Mouse (Mus musculus) embryonic fibroblast, embryonic 13.5 days (primary cell): ENCODE measurements around the gene Apod. TPM values are rescaled to one million over a fixed set of nuclear protein-coding genes. Genes with fewer than 3 reads are reported as not detected.
"Not testable (repeated sequence)": the region's sequence is repeated elsewhere in the genome, so short reads cannot be mapped to it uniquely, and the experiment has no call there.

ENCODE experiments used
- H3K27ac ChIP-seq: 2 replicates; pipeline ENCODE4 v1.5.1; 2012; ENCODE audit warnings: low read length, control low read depth, inconsistent platforms; ENCODE audit not compliant: insufficient read depth
- H3K4me1 ChIP-seq: 2 replicates; pipeline ENCODE4 v1.6.1; 2011; ENCODE audit warnings: low read length; ENCODE audit not compliant: control insufficient read depth, insufficient read depth
- H3K4me3 ChIP-seq: 2 replicates; pipeline ENCODE4 v1.5.1; 2011; ENCODE audit warnings: mild to moderate bottlenecking, control low read depth, low read length; ENCODE audit not compliant: insufficient read depth
- CTCF ChIP-seq: IDR thresholded peaks from 2 replicates; pipeline ENCODE4 v1.5.1; 2011; ENCODE audit warnings: mild to moderate bottlenecking, control low read depth, low read length, moderate library complexity, borderline replicate concordance; ENCODE audit not compliant: insufficient read depth
- POLR2A ChIP-seq: IDR thresholded peaks from 2 replicates; pipeline ENCODE4 v1.6.1; 2011; ENCODE audit warnings: low read depth, mild to moderate bottlenecking, control low read depth, low read length, moderate library complexity
- polyA plus RNA-seq: library from polyadenylated mRNA; stranded (reverse); fragments of >200 nt; gene quantifications from 2 replicates; pipeline ENCODE4 v1.2.4, GENCODE M21; 2011; ENCODE audit warnings: low read depth; ENCODE audit not compliant: missing spikeins, insufficient read length

Apod gene
- polyA plus RNA-seq, 1 experiment: 34.4 TPM

- H3K27ac ChIP-seq: no peak overlapping the region
- no peak overlapping the region for H3K4me3 ChIP-seq
- TF ChIP-seq POLR2A: no peak
- TF ChIP-seq CTCF: no peak
- H3K4me1 ChIP-seq: no peaks in the 10 kb centered on the region
Observed at GRCm38 (mm10) chr16:31325120-31325519, 10.5 kb upstream of the Apod start.

- no peak overlapping the region for H3K4me3 ChIP-seq
- no peaks in the 10 kb centered on the region for H3K4me1 ChIP-seq
- TF ChIP-seq POLR2A (no peak), CTCF (no peak)
- H3K27ac ChIP-seq: no peak overlapping the region
Observed at GRCm38 (mm10) chr16:31321501-31321900, 6.9 kb upstream of the Apod start.

- TF ChIP-seq POLR2A (no peak), CTCF (no peak)
- H3K4me3 ChIP-seq: no peak overlapping the region
- H3K4me1 ChIP-seq: no peaks in the 10 kb centered on the region
- no peak overlapping the region for H3K27ac ChIP-seq
Observed at GRCm38 (mm10) chr16:31320954-31321353, 6.3 kb upstream of the Apod start.

- H3K4me1 ChIP-seq, H3K4me3 ChIP-seq, H3K27ac ChIP-seq: not testable (repeated sequence)
Observed at GRCm38 (mm10) chr16:31319723-31320122, 5.1 kb upstream of the Apod start.

- Histone ChIP-seq H3K4me1 (no peaks in the 10 kb centered on the region), H3K27ac (no peak overlapping the region), H3K4me3 (no peak overlapping the region)
- no peak for TF ChIP-seq CTCF
Observed at GRCm38 (mm10) chr16:31319316-31319715, 4.7 kb upstream of the Apod start.

- H3K27ac ChIP-seq: no peak overlapping the region
- TF ChIP-seq POLR2A (no peak), CTCF (no peak)
- H3K4me1 ChIP-seq: no peaks in the 10 kb centered on the region
- H3K4me3 ChIP-seq: no peak overlapping the region
Observed at GRCm38 (mm10) chr16:31318418-31318817, 3.8 kb upstream of the Apod start.

GRCm38 (mm10) chr16:31316246-31317143, 1.9 kb upstream of the Apod start:
- not testable (repeated sequence) for H3K4me1 ChIP-seq, H3K4me3 ChIP-seq
- H3K27ac ChIP-seq: peak overlapping the region; percentile 48; the same call in 1 of the 2 replicates

GRCm38 (mm10) chr16:31315294-31315693, 686 bp upstream of the Apod start:
- no peak for TF ChIP-seq POLR2A
- TF ChIP-seq CTCF: no peak

GRCm38 (mm10) chr16:31313611-31314010, 997 bp downstream of the Apod start:
- Histone ChIP-seq H3K27ac (no peak overlapping the region), H3K4me1 (no peaks in the 10 kb centered on the region), H3K4me3 (no peak overlapping the region)
- TF ChIP-seq CTCF (no peak), POLR2A (no peak)

More at GRCm38 (mm10) chr16:31315294-31315693, 686 bp upstream of the Apod start:
- Histone ChIP-seq H3K4me1 (no peaks in the 10 kb centered on the region), H3K4me3 (no peak overlapping the region), H3K27ac (peak overlapping the region; percentile 55; the same call in 1 of the 2 replicates)

- Histone ChIP-seq H3K4me1 (no peaks in the 10 kb centered on the region), H3K27ac (no peak overlapping the region), H3K4me3 (no peak overlapping the region)
- TF ChIP-seq CTCF (no peak), POLR2A (no peak)
Observed at GRCm38 (mm10) chr16:31312296-31312695, 2.3 kb downstream of the Apod start.
